Mouse (Mus musculus): ENCODE results near the gene Gm45062. TPM values are rescaled to one million over a fixed set of nuclear protein-coding genes. Genes with fewer than 3 reads are reported as not detected.

Gm45062 gene
- total RNA-seq, 1 experiment: 1.5 TPM

DNA sequence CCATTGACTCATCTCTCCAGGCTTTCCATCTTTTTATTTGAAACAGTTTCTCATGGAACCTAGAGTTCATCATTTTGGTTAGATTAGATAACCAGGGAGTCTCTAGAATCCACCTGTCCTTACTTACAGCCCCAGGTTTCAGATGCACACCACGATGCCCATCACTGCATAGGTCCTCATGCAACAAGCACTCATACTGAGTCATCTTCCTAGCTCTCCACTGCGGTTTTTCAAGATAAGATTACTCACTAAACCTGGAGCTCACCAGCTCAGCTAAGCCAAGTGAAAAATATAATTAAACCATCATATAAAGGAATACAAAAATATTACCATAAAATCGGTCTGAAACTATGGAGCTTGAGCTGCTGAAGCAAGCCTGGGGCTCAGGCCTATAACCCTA lies 324.6 kb downstream of the Gm45062 start:
- H3K9ac ChIP-seq (ENCODE audit: insufficient read depth, low read depth, low read length, poor library complexity, severe bottlenecking): no peak overlapping the region
- no peak overlapping the region for H3K4me3 ChIP-seq (ENCODE audit: insufficient read depth in 1 of 2, low read depth in 1 of 2, low read length in 2 of 2, poor library complexity in 1 of 2, severe bottlenecking in 1 of 2)
- in situ Hi-C loops (cut with MboI; ENCODE audit: low sequenced_read_pairs in 2 of 2, unreplicated experiment in 2 of 2): no loop called here
- H3K9me3 ChIP-seq (ENCODE audit: control insufficient read depth, insufficient read depth, low read depth, low read length): no peaks in the 10 kb centered on the region
- TF ChIP-seq ZNF384 (IDR thresholded peaks at IDR 0.05; ENCODE audit: low read depth, low read length) (no peak), CHD2 (IDR thresholded peaks at IDR 0.05; ENCODE audit: low read depth, low read length) (no peak), HCFC1 (IDR thresholded peaks at IDR 0.05; ENCODE audit: borderline replicate concordance, insufficient read depth, low read length) (no peak), MAFK (IDR thresholded peaks at IDR 0.05; ENCODE audit: insufficient read depth, low read depth, low read length) (no peak)
- H3K36me3 ChIP-seq (ENCODE audit: control insufficient read depth, insufficient read depth, low read length, poor library complexity, severe bottlenecking): no peaks in the 10 kb centered on the region
- H3K27ac ChIP-seq (ENCODE audit: insufficient read depth, low read depth, low read length, poor library complexity, severe bottlenecking): no peak overlapping the region
- no peaks in the 10 kb centered on the region for H3K4me1 ChIP-seq (ENCODE audit: control insufficient read depth in 2 of 2, insufficient read depth in 2 of 2, low read length in 2 of 2, poor library complexity in 1 of 2)
- no peak for DNase-seq (ENCODE audit: low read depth, low spot score)

GRCm38 (mm10) chr6:8591665-8592064 lies 332.4 kb downstream of the Gm45062 start:
- TF ChIP-seq ZNF384 (IDR thresholded peaks at IDR 0.05; ENCODE audit: low read depth, low read length) (no peak), HCFC1 (IDR thresholded peaks at IDR 0.05; ENCODE audit: borderline replicate concordance, insufficient read depth, low read length) (no peak), CHD2 (IDR thresholded peaks at IDR 0.05; ENCODE audit: low read depth, low read length) (no peak), MAFK (IDR thresholded peaks at IDR 0.05; ENCODE audit: insufficient read depth, low read depth, low read length) (no peak), ZC3H11A (IDR thresholded peaks at IDR 0.05; ENCODE audit: borderline replicate concordance, low read depth, low read length) (no peak)
- H3K4me3 ChIP-seq (ENCODE audit: insufficient read depth in 1 of 2, low read depth in 1 of 2, low read length in 2 of 2, poor library complexity in 1 of 2, severe bottlenecking in 1 of 2): no peak overlapping the region
- no peaks in the 10 kb centered on the region for H3K9me3 ChIP-seq (ENCODE audit: control insufficient read depth, insufficient read depth, low read depth, low read length)
- no peak overlapping the region for H3K27ac ChIP-seq (ENCODE audit: insufficient read depth, low read depth, low read length, poor library complexity, severe bottlenecking)
- no peak for DNase-seq (ENCODE audit: low read depth, low spot score)
- H3K9ac ChIP-seq (ENCODE audit: insufficient read depth, low read depth, low read length, poor library complexity, severe bottlenecking): no peak overlapping the region
- in situ Hi-C loops (cut with MboI; ENCODE audit: low sequenced_read_pairs in 2 of 2, unreplicated experiment in 2 of 2): no loop called here
- no peaks in the 10 kb centered on the region for H3K4me1 ChIP-seq (ENCODE audit: control insufficient read depth in 2 of 2, insufficient read depth in 2 of 2, low read length in 2 of 2, poor library complexity in 1 of 2)
- H3K36me3 ChIP-seq (ENCODE audit: control insufficient read depth, insufficient read depth, low read length, poor library complexity, severe bottlenecking): no peaks in the 10 kb centered on the region

DNA sequence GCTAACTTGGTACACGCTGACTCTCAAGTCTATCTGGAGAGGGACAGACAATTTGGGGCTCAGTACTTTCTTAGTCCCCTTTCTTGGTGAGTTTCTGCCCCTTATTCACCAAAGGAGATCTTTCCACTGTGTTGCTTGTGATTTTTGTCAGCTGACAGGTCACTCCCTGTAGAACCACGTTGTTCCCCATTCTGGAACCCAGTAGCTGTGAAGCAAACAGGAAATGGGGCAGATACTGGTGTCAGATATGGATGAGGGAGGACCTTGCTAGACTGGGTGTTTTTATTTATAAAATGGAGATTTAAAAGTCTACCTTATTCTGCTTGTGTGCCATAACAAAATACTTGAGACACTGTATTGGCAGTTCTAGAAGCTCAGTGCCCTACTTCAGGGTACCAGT lies 358.1 kb downstream of the Gm45062 start:
- Histone ChIP-seq H3K27ac (ENCODE audit: insufficient read depth, low read depth, low read length, poor library complexity, severe bottlenecking) (no peak overlapping the region), H3K4me3 (ENCODE audit: insufficient read depth in 1 of 2, low read depth in 1 of 2, low read length in 2 of 2, poor library complexity in 1 of 2, severe bottlenecking in 1 of 2) (no peak overlapping the region), H3K4me1 (ENCODE audit: control insufficient read depth in 2 of 2, insufficient read depth in 2 of 2, low read length in 2 of 2, poor library complexity in 1 of 2) (no peaks in the 10 kb centered on the region), H3K9ac (ENCODE audit: insufficient read depth, low read depth, low read length, poor library complexity, severe bottlenecking) (no peak overlapping the region), H3K36me3 (ENCODE audit: control insufficient read depth, insufficient read depth, low read length, poor library complexity, severe bottlenecking) (no peaks in the 10 kb centered on the region), H3K9me3 (ENCODE audit: control insufficient read depth, insufficient read depth, low read depth, low read length) (no peaks in the 10 kb centered on the region)
- in situ Hi-C loops (cut with MboI; ENCODE audit: low sequenced_read_pairs in 2 of 2, unreplicated experiment in 2 of 2): no loop called here
- TF ChIP-seq HCFC1 (IDR thresholded peaks at IDR 0.05; ENCODE audit: borderline replicate concordance, insufficient read depth, low read length) (no peak), ZNF384 (IDR thresholded peaks at IDR 0.05; ENCODE audit: low read depth, low read length) (no peak), CHD2 (IDR thresholded peaks at IDR 0.05; ENCODE audit: low read depth, low read length) (no peak), MAFK (IDR thresholded peaks at IDR 0.05; ENCODE audit: insufficient read depth, low read depth, low read length) (no peak), ZC3H11A (IDR thresholded peaks at IDR 0.05; ENCODE audit: borderline replicate concordance, low read depth, low read length) (no peak)
- DNase-seq (ENCODE audit: low read depth, low spot score): no peak

GRCm38 (mm10) chr6:8619582-8620350 lies 360.5 kb downstream of the Gm45062 start:
- Histone ChIP-seq H3K27ac (ENCODE audit: insufficient read depth, low read depth, low read length, poor library complexity, severe bottlenecking) (no peak overlapping the region), H3K4me1 (ENCODE audit: control insufficient read depth in 2 of 2, insufficient read depth in 2 of 2, low read length in 2 of 2, poor library complexity in 1 of 2) (no peaks in the 10 kb centered on the region), H3K9ac (ENCODE audit: insufficient read depth, low read depth, low read length, poor library complexity, severe bottlenecking) (no peak overlapping the region), H3K9me3 (ENCODE audit: control insufficient read depth, insufficient read depth, low read depth, low read length) (no peaks in the 10 kb centered on the region), H3K4me3 (ENCODE audit: insufficient read depth in 1 of 2, low read depth in 1 of 2, low read length in 2 of 2, poor library complexity in 1 of 2, severe bottlenecking in 1 of 2) (no peak overlapping the region), H3K36me3 (ENCODE audit: control insufficient read depth, insufficient read depth, low read length, poor library complexity, severe bottlenecking) (no peaks in the 10 kb centered on the region)
- no peak for TF ChIP-seq HCFC1 (IDR thresholded peaks at IDR 0.05; ENCODE audit: borderline replicate concordance, insufficient read depth, low read length)
- in situ Hi-C loops (cut with MboI; ENCODE audit: low sequenced_read_pairs in 2 of 2, unreplicated experiment in 2 of 2): no loop called here
- DNase-seq (ENCODE audit: low read depth, low spot score): no peak

GRCm38 (mm10) chr6:8623045-8623444 lies 363.8 kb downstream of the Gm45062 start:
- Histone ChIP-seq H3K9ac (ENCODE audit: insufficient read depth, low read depth, low read length, poor library complexity, severe bottlenecking) (no peak overlapping the region), H3K36me3 (ENCODE audit: control insufficient read depth, insufficient read depth, low read length, poor library complexity, severe bottlenecking) (no peaks in the 10 kb centered on the region), H3K4me1 (ENCODE audit: control insufficient read depth in 2 of 2, insufficient read depth in 2 of 2, low read length in 2 of 2, poor library complexity in 1 of 2) (no peaks in the 10 kb centered on the region), H3K9me3 (ENCODE audit: control insufficient read depth, insufficient read depth, low read depth, low read length) (no peaks in the 10 kb centered on the region), H3K27ac (ENCODE audit: insufficient read depth, low read depth, low read length, poor library complexity, severe bottlenecking) (no peak overlapping the region), H3K4me3 (ENCODE audit: insufficient read depth in 1 of 2, low read depth in 1 of 2, low read length in 2 of 2, poor library complexity in 1 of 2, severe bottlenecking in 1 of 2) (no peak overlapping the region)
- DNase-seq (ENCODE audit: low read depth, low spot score): no peak
- TF ChIP-seq MAFK (IDR thresholded peaks at IDR 0.05; ENCODE audit: insufficient read depth, low read depth, low read length): no peak
- TF ChIP-seq ZC3H11A (IDR thresholded peaks at IDR 0.05; ENCODE audit: borderline replicate concordance, low read depth, low read length): no peak
- TF ChIP-seq CHD2 (IDR thresholded peaks at IDR 0.05; ENCODE audit: low read depth, low read length): no peak
- TF ChIP-seq ZNF384 (IDR thresholded peaks at IDR 0.05; ENCODE audit: low read depth, low read length): no peak
- TF ChIP-seq HCFC1 (IDR thresholded peaks at IDR 0.05; ENCODE audit: borderline replicate concordance, insufficient read depth, low read length): no peak
- in situ Hi-C loops (cut with MboI; ENCODE audit: low sequenced_read_pairs in 2 of 2, unreplicated experiment in 2 of 2): no loop called here
